Mouse (Mus musculus) lung, adult 2 months (tissue): ENCODE results near the gene Itga6.

ENCODE experiments used
- CTCF ChIP-seq: fragments of 200-500 bp; IDR thresholded peaks from 2 replicates; pipeline ENCODE4 v1.5.1; 2011; ENCODE audit warnings: mild to moderate bottlenecking, low read length, control low read depth; ENCODE audit not compliant: insufficient read depth
- POLR2A ChIP-seq: fragments of 200-500 bp; IDR thresholded peaks from 2 replicates; pipeline ENCODE4 v1.6.1; 2011; ENCODE audit warnings: low read depth, mild to moderate bottlenecking, control low read depth, low read length, borderline replicate concordance; ENCODE audit errors: extremely low read depth

DNA sequence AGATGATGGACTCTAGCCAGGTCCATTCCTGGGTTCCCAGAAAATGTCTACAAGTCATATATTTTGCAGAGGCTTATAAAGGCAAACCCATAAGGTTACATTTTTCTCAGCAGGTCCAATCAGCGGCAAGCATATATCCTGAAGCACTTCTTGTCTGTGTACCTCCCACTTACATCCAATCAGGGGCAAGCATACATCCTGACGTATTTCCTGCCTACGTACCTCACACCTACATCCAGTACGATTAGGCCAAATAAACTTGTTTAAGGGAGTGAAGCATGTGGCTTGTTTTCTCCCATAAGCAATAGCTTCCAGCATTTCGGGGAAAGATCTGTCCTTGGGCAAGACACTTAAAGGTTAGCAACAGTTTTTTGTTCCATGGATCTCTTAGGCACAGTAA is 3.0 kb downstream of the Itga6 start:
- TF ChIP-seq POLR2A, result no peak
- TF ChIP-seq CTCF, result no peak
